ENCODE assay signal across 8 mouse cellular contexts in genomic region chr9:22389736-22390245, GRCm38 (mm10). TPM values are rescaled to one million over a fixed set of nuclear protein-coding genes. Genes with fewer than 3 reads are reported as not detected.
A peak's percentile ranks its signal among the peaks of the same experiment; 100 is the strongest.
DNase-seq lines count a peak whose midpoint lies in the region; ATAC-seq and TF ChIP-seq lines count a peak whose summit lies in the region.

No protein-coding gene starts in this region.

- ATAC-seq in lung, embryonic 15.5 days (ENCODE audit: borderline replicate concordance, extremely low read depth, low FRiP score, low TSS enrichment), result no peak
- no peak for ATAC-seq in limb, embryonic 11.5 days (ENCODE audit: insufficient number of reproducible peaks, low FRiP score, low TSS enrichment, low read depth)
- no peak for ATAC-seq in stomach, embryonic 14.5 days (ENCODE audit: insufficient number of reproducible peaks, insufficient read depth, low FRiP score, low read depth)
- ATAC-seq in megakaryocyte progenitor cell, adult 5-6 weeks (replicated peaks; ENCODE audit: poor library complexity), result no peak

- no peak for TF ChIP-seq CTCF in embryonic fibroblast, embryonic 13.5 days (IDR thresholded peaks at IDR 0.05; ENCODE audit: borderline replicate concordance, insufficient read depth, low read length)

- peak overlapping the region; percentile 84 for H3K9ac ChIP-seq in lung, embryonic 15.5 days
- peak overlapping the region; percentile 87; the same call in 1 of the 2 replicates for H3K9ac ChIP-seq in limb, embryonic 11.5 days (ENCODE audit: low read length)
- H3K9ac ChIP-seq in stomach, embryonic 14.5 days (replicated peaks; ENCODE audit: low read depth, low read length), result peak overlapping the region; percentile 75; the same call in 1 of the 2 replicates

- no peaks in the 10 kb centered on the region for H3K9me3 ChIP-seq in lung, embryonic 15.5 days
- H3K9me3 ChIP-seq in limb, embryonic 11.5 days (ENCODE audit: control insufficient read depth, low read length), result no peaks in the 10 kb centered on the region
- no peaks in the 10 kb centered on the region for H3K9me3 ChIP-seq in stomach, embryonic 14.5 days (ENCODE audit: control insufficient read depth, low read depth, low read length)

- no peak for DNase-seq in lung, postnatal 10 days
- no peak for DNase-seq in limb, embryonic 11.5 days (ENCODE audit: low spot score)
- no peak for DNase-seq in adrenal gland, postnatal 25 days
- DNase-seq in lung, postnatal 25 days (ENCODE audit: low spot score), result no peak

- no peaks in the 10 kb centered on the region for H3K36me3 ChIP-seq in lung, embryonic 15.5 days
- no peaks in the 10 kb centered on the region for H3K36me3 ChIP-seq in limb, embryonic 11.5 days (ENCODE audit: control insufficient read depth, insufficient read depth, low read length)
- H3K36me3 ChIP-seq in stomach, embryonic 14.5 days (ENCODE audit: control insufficient read depth, insufficient read depth, low read length), result no peaks in the 10 kb centered on the region

- no peaks in the 10 kb centered on the region for H3K27me3 ChIP-seq in lung, embryonic 15.5 days
- no peaks in the 10 kb centered on the region for H3K27me3 ChIP-seq in limb, embryonic 11.5 days (ENCODE audit: control insufficient read depth, insufficient read depth, low read length)
- H3K27me3 ChIP-seq in stomach, embryonic 14.5 days (ENCODE audit: control insufficient read depth, insufficient read depth, low read length), result no peaks in the 10 kb centered on the region

- H3K4me3 ChIP-seq in lung, embryonic 15.5 days, result peak overlapping the region; percentile 78
- H3K4me3 ChIP-seq in embryonic fibroblast, embryonic 13.5 days (ENCODE audit: insufficient read depth, low read length), result peak overlapping the region; percentile 39; the same call in 1 of the 2 replicates
- peak overlapping the region; percentile 74; the same call in 1 of the 2 replicates for H3K4me3 ChIP-seq in limb, embryonic 11.5 days (ENCODE audit: low read depth, low read length)
- H3K4me3 ChIP-seq in stomach, embryonic 14.5 days (ENCODE audit: low read depth, low read length), result peak overlapping the region; percentile 93

- H3K27ac ChIP-seq in lung, embryonic 15.5 days, result peak overlapping the region; percentile 87; the same call in 1 of the 2 replicates
- H3K27ac ChIP-seq in embryonic fibroblast, embryonic 13.5 days (ENCODE audit: insufficient read depth, low read length), result peak overlapping the region; percentile 95
- peak overlapping the region; percentile 79; the same call in 1 of the 2 replicates for H3K27ac ChIP-seq in limb, embryonic 11.5 days (replicated peaks; ENCODE audit: low read depth, low read length)
- peak overlapping the region; percentile 93; the same call in 1 of the 2 replicates for H3K27ac ChIP-seq in stomach, embryonic 14.5 days (ENCODE audit: low read length)

- H3K4me2 ChIP-seq in lung, embryonic 15.5 days, result peak overlapping the region; percentile 86
- H3K4me2 ChIP-seq in limb, embryonic 11.5 days (ENCODE audit: low read depth, severe bottlenecking), result peak overlapping the region; percentile 75
- H3K4me2 ChIP-seq in stomach, embryonic 14.5 days (replicated peaks; ENCODE audit: low read depth, low read length), result peak overlapping the region; percentile 76

- peaks cover 20% of the 10 kb centered on the region for H3K4me1 ChIP-seq in lung, embryonic 15.5 days
- peaks cover 14% of the 10 kb centered on the region for H3K4me1 ChIP-seq in embryonic fibroblast, embryonic 13.5 days (ENCODE audit: control insufficient read depth, insufficient read depth, low read length)
- peaks cover 3% of the 10 kb centered on the region; the same call in 1 of the 2 replicates for H3K4me1 ChIP-seq in limb, embryonic 11.5 days (ENCODE audit: control insufficient read depth, insufficient read depth, low read length)
- H3K4me1 ChIP-seq in stomach, embryonic 14.5 days (ENCODE audit: control insufficient read depth, insufficient read depth, low read length), result peaks cover 16% of the 10 kb centered on the region; the same call in 1 of the 2 replicates

- WGBS in lung, embryonic 15.5 days, result 62% methylated on average over 6 of the region's 6 CpGs
- WGBS in limb, embryonic 11.5 days, result 70% methylated on average over 6 of the region's 6 CpGs
- WGBS in stomach, embryonic 14.5 days, result 59% methylated on average over 6 of the region's 6 CpGs

- no peak; the same call in 1 of the 2 replicates for TF ChIP-seq POLR2A in embryonic fibroblast, embryonic 13.5 days (IDR thresholded peaks at IDR 0.05; ENCODE audit: low read depth, low read length)

RNA-seq across cellular contexts. Expression of gene Anln, which starts 0.8 kb away (rescaled TPM):
- 56.4 and 57.4 TPM in 2 replicates for polyA plus RNA-seq in lung, embryonic 15.5 days (2015; fragmentation: Nextera tagmentation; extraction: Ambion mirVana)
- polyA plus RNA-seq in embryonic fibroblast, embryonic 13.5 days (2011; ENCODE audit: insufficient read length, low read depth, missing spikeins), result 89.1 and 107 TPM in 2 replicates
- polyA plus RNA-seq in limb, embryonic 11.5 days (2014; fragmentation: Nextera tagmentation; extraction: Ambion mirVana), result 54.4 and 56.1 TPM in 2 replicates
- 64.0 and 64.7 TPM in 2 replicates for polyA plus RNA-seq in stomach, embryonic 14.5 days (2014; fragmentation: Nextera tagmentation; extraction: Ambion mirVana)
- 8.6 and 15.6 TPM in 2 replicates for total RNA-seq in adrenal gland, postnatal 25 days (2021)
- total RNA-seq in megakaryocyte progenitor cell, adult 5-6 weeks (2015), result 68.3 and 76.2 TPM in 2 replicates
- total RNA-seq in megakaryocyte progenitor cell, adult 5-6 weeks (2017), result 44.9 and 58.8 TPM in 2 replicates

RNA-seq across cellular contexts. Expression of gene 9530077C05Rik, which starts 21.5 kb away (rescaled TPM):
- polyA plus RNA-seq in lung, embryonic 15.5 days (2015; fragmentation: Nextera tagmentation; extraction: Ambion mirVana), result 5.0 and 5.9 TPM in 2 replicates
- 0.84 and 1.1 TPM in 2 replicates for polyA plus RNA-seq in embryonic fibroblast, embryonic 13.5 days (2011; ENCODE audit: insufficient read length, low read depth, missing spikeins)
- 6.9 and 8.8 TPM in 2 replicates for polyA plus RNA-seq in limb, embryonic 11.5 days (2014; fragmentation: Nextera tagmentation; extraction: Ambion mirVana)
- 5.9 and 6.2 TPM in 2 replicates for polyA plus RNA-seq in stomach, embryonic 14.5 days (2014; fragmentation: Nextera tagmentation; extraction: Ambion mirVana)
- 6.6 and 7.2 TPM in 2 replicates for total RNA-seq in adrenal gland, postnatal 25 days (2021)
- total RNA-seq in megakaryocyte progenitor cell, adult 5-6 weeks (2015), result 2.1 and 2.5 TPM in 2 replicates
- 2.2 and 5.4 TPM in 2 replicates for total RNA-seq in megakaryocyte progenitor cell, adult 5-6 weeks (2017)

Comparison
In these comparisons a context has a peak if more than half of its experiments do, and no peak if none do; other contexts are left out.
1. H3K4me3 ChIP-seq: peak in every context shown above with its lines; median percentile 93 in stomach, embryonic 14.5 days; 78 in lung, embryonic 15.5 days; 74 in limb, embryonic 11.5 days; 39 in embryonic fibroblast, embryonic 13.5 days.